Mouse (Mus musculus) limb, embryonic 15.5 days (tissue): ENCODE measurements at regions not wholly inside any gene's neighbourhood (a gene's known extent, or its start where the extent isn't known, plus 50 kb on each side); places are given as distances from the start of the nearest gene placed in this dataset.

ENCODE experiments used
- ATAC-seq: fragments of 200-750 bp; cut with Nextera tagmentation; 2 replicates; pipeline ENCODE4 v1.8.0; 2017; ENCODE audit warnings: low read depth, moderate TSS enrichment; ENCODE audit not compliant: insufficient number of reproducible peaks, low FRiP score, low TSS enrichment
- H3K27ac ChIP-seq: fragments of 300-500 bp; sonication (generic); 2 replicates; pipeline ENCODE4 v1.5.1; 2015; ENCODE audit warnings: moderate library complexity, mild to moderate bottlenecking, inconsistent platforms
- H3K27me3 ChIP-seq: fragments of 300-500 bp; sonication (generic); 2 replicates; pipeline ENCODE4 v1.6.1; 2015; ENCODE audit warnings: inconsistent platforms
- H3K36me3 ChIP-seq: fragments of 300-500 bp; sonication (generic); 2 replicates; pipeline ENCODE4 v1.6.1; 2015; ENCODE audit warnings: inconsistent platforms
- H3K4me1 ChIP-seq: fragments of 300-500 bp; sonication (generic); 2 replicates; pipeline ENCODE4 v1.6.1; 2015; ENCODE audit warnings: inconsistent platforms
- H3K4me2 ChIP-seq: fragments of 300-500 bp; sonication (generic); 2 replicates; pipeline ENCODE4 v1.6.1; 2015; ENCODE audit warnings: mild to moderate bottlenecking, inconsistent platforms
- H3K4me3 ChIP-seq: fragments of 300-500 bp; sonication (generic); 2 replicates; pipeline ENCODE4 v1.5.1; 2015; ENCODE audit warnings: mild to moderate bottlenecking, inconsistent platforms
- H3K9ac ChIP-seq: fragments of 300-500 bp; sonication (generic); 2 replicates; pipeline ENCODE4 v1.6.1; 2015; ENCODE audit warnings: inconsistent platforms
- H3K9me3 ChIP-seq: fragments of 300-500 bp; sonication (generic); 2 replicates; pipeline ENCODE4 v1.6.1; 2016; ENCODE audit warnings: inconsistent platforms
- WGBS: fragments of 180-500 bp; shearing (Covaris S2); methylation state at CpG from one replicate; pipeline ENCODE4 v1.1.7; 2015; 5-methylcytosine and 5-hydroxymethylcytosine counted together

DNA sequence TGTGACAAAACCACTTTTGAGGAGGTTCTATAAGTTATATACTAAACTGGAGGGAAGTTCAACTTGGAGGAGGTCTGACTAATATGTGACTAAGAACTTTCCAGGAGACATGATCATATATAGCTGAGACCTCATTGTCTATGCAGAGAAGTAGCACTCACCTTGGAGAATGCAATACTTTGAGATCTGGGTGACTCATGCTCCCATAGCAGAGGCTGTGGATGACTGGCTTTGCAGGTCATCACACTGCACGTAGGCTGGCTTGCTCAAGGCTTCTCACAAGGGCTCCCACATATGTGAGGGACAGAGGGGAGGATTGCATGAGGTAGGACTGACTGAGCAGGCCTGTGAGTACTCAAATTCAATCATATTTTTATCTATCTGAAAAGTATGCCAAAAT lies 726.7 kb downstream of the Inhba start:
- H3K4me3 ChIP-seq: no peak overlapping the region
- ATAC-seq: no peak
- no peaks in the 10 kb centered on the region for H3K36me3 ChIP-seq
- 90% methylated on average over 1 of the region's 1 CpGs for WGBS
- no peak overlapping the region for H3K4me2 ChIP-seq
- H3K9ac ChIP-seq: no peak overlapping the region
- no peaks in the 10 kb centered on the region for H3K27me3 ChIP-seq
- H3K9me3 ChIP-seq: no peaks in the 10 kb centered on the region
- no peak overlapping the region for H3K27ac ChIP-seq
- H3K4me1 ChIP-seq: no peaks in the 10 kb centered on the region

DNA sequence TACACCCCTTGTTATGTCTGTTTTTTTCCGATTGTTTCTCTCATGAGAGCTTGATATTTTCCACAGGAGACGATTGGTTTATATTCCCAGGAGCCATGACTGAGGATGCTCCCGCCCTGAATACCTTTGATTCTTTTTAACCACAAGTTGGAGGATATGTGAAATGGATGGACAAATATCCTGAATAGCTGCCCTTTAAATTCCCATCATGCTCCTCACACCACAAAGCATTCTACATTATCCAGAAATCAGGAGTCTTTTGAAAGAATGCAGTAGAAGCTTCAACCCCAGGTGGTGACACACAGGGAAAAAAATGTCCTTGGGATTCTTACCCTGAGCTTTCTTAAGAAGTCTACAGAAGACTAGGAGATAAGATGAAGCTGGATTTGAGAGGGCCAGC lies 727.9 kb downstream of the Inhba start:
- H3K4me2 ChIP-seq: no peak overlapping the region
- no peak overlapping the region for H3K27ac ChIP-seq
- no peak overlapping the region for H3K4me3 ChIP-seq
- ATAC-seq: no peak
- no peaks in the 10 kb centered on the region for H3K27me3 ChIP-seq
- H3K4me1 ChIP-seq: no peaks in the 10 kb centered on the region
- no peaks in the 10 kb centered on the region for H3K36me3 ChIP-seq
- 72% methylated on average over 3 of the region's 3 CpGs for WGBS
- no peak overlapping the region for H3K9ac ChIP-seq
- H3K9me3 ChIP-seq: no peaks in the 10 kb centered on the region

DNA sequence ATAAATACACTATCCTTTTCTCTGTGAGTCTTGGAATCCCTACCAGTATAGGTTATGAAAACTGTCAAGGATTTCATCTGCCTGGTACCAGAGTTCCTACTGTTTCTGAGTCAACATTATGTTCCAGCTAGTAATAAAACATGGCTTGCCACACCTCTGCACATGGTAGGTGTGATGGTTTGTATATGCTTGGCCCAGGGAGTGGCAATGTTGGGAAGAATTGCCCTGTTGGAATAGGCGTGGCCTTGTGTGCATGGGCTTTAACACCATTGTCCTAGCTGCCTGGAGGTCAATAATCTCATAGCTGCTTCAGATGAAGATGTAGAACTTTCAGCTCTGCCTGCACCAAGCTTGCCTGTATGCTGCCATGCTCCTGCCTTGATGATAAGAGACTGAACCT lies 732.6 kb downstream of the Inhba start:
- no peaks in the 10 kb centered on the region for H3K36me3 ChIP-seq
- no peaks in the 10 kb centered on the region for H3K9me3 ChIP-seq
- 80% methylated on average over 1 of the region's 1 CpGs for WGBS
- H3K27me3 ChIP-seq: no peaks in the 10 kb centered on the region
- no peak for ATAC-seq
- H3K9ac ChIP-seq: no peak overlapping the region
- H3K4me2 ChIP-seq: no peak overlapping the region
- no peak overlapping the region for H3K27ac ChIP-seq
- H3K4me1 ChIP-seq: no peaks in the 10 kb centered on the region
- H3K4me3 ChIP-seq: no peak overlapping the region

GRCm38 (mm10) chr13:16745644-16746043 lies 734.0 kb downstream of the Inhba start:
- Histone ChIP-seq H3K9me3 (no peaks in the 10 kb centered on the region), H3K27me3 (no peaks in the 10 kb centered on the region), H3K27ac (no peak overlapping the region), H3K36me3 (no peaks in the 10 kb centered on the region), H3K4me3 (no peak overlapping the region), H3K9ac (no peak overlapping the region), H3K4me1 (no peaks in the 10 kb centered on the region), H3K4me2 (no peak overlapping the region)
- ATAC-seq: no peak
- WGBS: 85% methylated on average over 1 of the region's 1 CpGs

GRCm38 (mm10) chr13:16746451-16746850 lies 734.8 kb downstream of the Inhba start:
- Histone ChIP-seq H3K4me3 (no peak overlapping the region), H3K36me3 (no peaks in the 10 kb centered on the region), H3K9ac (no peak overlapping the region), H3K27me3 (no peaks in the 10 kb centered on the region), H3K9me3 (no peaks in the 10 kb centered on the region), H3K4me1 (no peaks in the 10 kb centered on the region), H3K27ac (no peak overlapping the region), H3K4me2 (no peak overlapping the region)
- 88% methylated on average over 1 of the region's 1 CpGs for WGBS
- ATAC-seq: no peak

DNA sequence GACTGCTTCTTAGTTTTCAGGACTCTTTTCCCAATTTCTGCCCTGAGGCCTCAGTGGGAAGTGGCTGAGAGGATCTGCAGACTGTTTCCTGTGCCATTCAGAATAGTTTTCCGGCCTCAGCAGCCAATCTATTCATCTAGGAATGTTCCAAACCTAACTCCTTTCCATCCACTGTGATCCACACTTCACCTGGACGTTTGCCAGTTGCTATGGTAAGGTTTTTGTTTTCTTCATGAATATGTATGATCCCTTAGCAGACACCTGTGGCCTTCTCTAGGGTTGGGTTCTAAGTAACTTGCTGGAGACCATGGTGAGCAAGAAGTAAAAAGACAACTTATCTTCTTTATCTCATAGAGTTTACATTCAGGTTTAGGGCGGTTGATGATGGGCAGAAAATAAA lies 744.6 kb downstream of the Inhba start:
- 57% methylated on average over 3 of the region's 3 CpGs for WGBS
- H3K9me3 ChIP-seq: no peaks in the 10 kb centered on the region
- H3K4me3 ChIP-seq: no peak overlapping the region
- H3K27me3 ChIP-seq: no peaks in the 10 kb centered on the region
- H3K27ac ChIP-seq: no peak overlapping the region
- H3K4me2 ChIP-seq: no peak overlapping the region
- no peak overlapping the region for H3K9ac ChIP-seq
- H3K4me1 ChIP-seq: 0 out of 2 replicates have a peak, but pooled peaks cover 6% of the 10 kb centered on the region
- ATAC-seq: no peak
- H3K36me3 ChIP-seq: no peaks in the 10 kb centered on the region

DNA sequence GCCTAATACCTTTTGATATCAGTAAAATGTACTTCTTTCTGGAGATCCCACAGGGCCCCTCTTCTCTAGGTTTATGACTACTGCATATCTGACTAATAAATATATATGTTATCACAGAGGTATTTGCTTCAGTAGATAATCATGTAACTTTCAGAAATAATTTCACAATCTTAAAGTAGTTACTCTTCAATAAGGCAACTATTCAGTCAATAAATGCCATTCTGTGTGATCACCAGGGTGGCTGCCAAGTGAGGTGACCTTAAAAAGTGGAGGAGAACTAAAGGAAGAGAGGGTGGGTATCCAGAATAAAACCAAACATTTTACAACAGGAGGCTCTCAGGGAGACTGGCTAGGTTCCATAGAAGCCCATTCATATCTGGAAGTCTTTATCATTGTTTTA lies 748.4 kb downstream of the Inhba start:
- Histone ChIP-seq H3K36me3 (no peaks in the 10 kb centered on the region), H3K9ac (no peak overlapping the region), H3K27me3 (no peaks in the 10 kb centered on the region), H3K4me3 (no peak overlapping the region), H3K4me2 (no peak overlapping the region), H3K27ac (no peak overlapping the region), H3K4me1 (peaks cover 4% of the 10 kb centered on the region; the same call in 1 of the 2 replicates), H3K9me3 (no peaks in the 10 kb centered on the region)
- no peak for ATAC-seq

GRCm38 (mm10) chr13:16761415-16761814 lies 749.8 kb downstream of the Inhba start:
- no peaks in the 10 kb centered on the region; the same call in 1 of the 2 replicates for H3K4me1 ChIP-seq
- ATAC-seq: no peak
- H3K9ac ChIP-seq: no peak overlapping the region
- no peaks in the 10 kb centered on the region for H3K27me3 ChIP-seq
- 68% methylated on average over 4 of the region's 4 CpGs for WGBS
- H3K36me3 ChIP-seq: no peaks in the 10 kb centered on the region
- H3K4me3 ChIP-seq: no peak overlapping the region
- no peak overlapping the region for H3K4me2 ChIP-seq
- no peak overlapping the region for H3K27ac ChIP-seq
- no peaks in the 10 kb centered on the region for H3K9me3 ChIP-seq

GRCm38 (mm10) chr13:16762326-16762725 lies 750.7 kb downstream of the Inhba start:
- H3K4me2 ChIP-seq: no peak overlapping the region
- no peak overlapping the region for H3K27ac ChIP-seq
- no peaks in the 10 kb centered on the region; the same call in 1 of the 2 replicates for H3K4me1 ChIP-seq
- no peaks in the 10 kb centered on the region for H3K36me3 ChIP-seq
- H3K4me3 ChIP-seq: no peak overlapping the region
- H3K9me3 ChIP-seq: no peaks in the 10 kb centered on the region
- no peaks in the 10 kb centered on the region for H3K27me3 ChIP-seq
- no peak for ATAC-seq
- H3K9ac ChIP-seq: no peak overlapping the region
- WGBS: 72% methylated on average over 8 of the region's 8 CpGs

DNA sequence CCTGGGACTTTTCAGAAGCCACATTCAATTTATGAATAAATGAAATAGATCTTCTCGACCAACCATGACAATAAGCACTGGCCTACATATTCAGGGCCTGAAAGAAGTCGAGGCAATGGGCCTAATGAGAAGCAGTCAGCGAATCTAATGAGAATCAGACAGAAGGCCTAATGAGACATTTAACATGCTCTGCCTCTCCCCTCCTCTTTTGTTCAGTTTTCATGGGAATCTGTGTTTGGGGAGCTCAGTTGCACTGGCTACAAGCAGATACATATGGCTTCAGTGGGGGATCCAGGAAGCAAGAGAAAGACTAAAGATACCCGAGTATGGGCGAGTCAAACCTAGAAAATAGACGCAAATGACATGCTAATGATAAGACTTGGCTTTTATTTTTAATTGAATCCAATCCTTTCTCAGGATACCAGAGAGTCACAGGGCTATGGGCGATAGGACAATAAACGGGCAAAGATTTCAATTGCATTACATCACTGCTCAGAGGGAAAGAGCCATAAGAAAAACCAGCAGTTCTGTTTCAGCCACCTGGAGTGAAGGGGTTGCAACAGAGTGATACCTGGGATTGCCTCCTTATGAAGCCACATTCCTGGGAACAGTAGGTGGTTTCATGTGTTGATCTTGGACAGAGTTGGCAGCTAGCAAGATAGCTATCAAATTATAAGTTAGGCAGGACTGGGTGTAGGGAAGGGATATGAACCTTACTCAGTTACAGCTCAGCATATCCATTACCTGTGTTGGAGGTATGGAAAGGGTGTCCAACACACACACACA lies 751.3 kb downstream of the Inhba start:
- H3K36me3 ChIP-seq: no peaks in the 10 kb centered on the region
- H3K9me3 ChIP-seq: no peaks in the 10 kb centered on the region
- no peak overlapping the region for H3K4me3 ChIP-seq
- no peak for ATAC-seq
- no peaks in the 10 kb centered on the region for H3K27me3 ChIP-seq
- no peak overlapping the region for H3K27ac ChIP-seq
- H3K4me2 ChIP-seq: no peak overlapping the region
- no peaks in the 10 kb centered on the region; the same call in 1 of the 2 replicates for H3K4me1 ChIP-seq
- WGBS: 62% methylated on average over 8 of the region's 8 CpGs
- H3K9ac ChIP-seq: no peak overlapping the region

GRCm38 (mm10) chr13:16763746-16764145 lies 752.1 kb downstream of the Inhba start:
- ATAC-seq: no peak
- Histone ChIP-seq H3K36me3 (no peaks in the 10 kb centered on the region), H3K27me3 (no peaks in the 10 kb centered on the region), H3K4me2 (no peak overlapping the region), H3K9ac (no peak overlapping the region), H3K4me1 (no peaks in the 10 kb centered on the region; the same call in 1 of the 2 replicates), H3K27ac (no peak overlapping the region), H3K4me3 (no peak overlapping the region), H3K9me3 (no peaks in the 10 kb centered on the region)
- WGBS: 6% methylated on average over 2 of the region's 2 CpGs

- H3K4me3 ChIP-seq: no peak overlapping the region
- ATAC-seq: no peak
- H3K9me3 ChIP-seq: no peaks in the 10 kb centered on the region
- H3K36me3 ChIP-seq: no peaks in the 10 kb centered on the region
- H3K4me2 ChIP-seq: no peak overlapping the region
- no peak overlapping the region for H3K9ac ChIP-seq
- no peaks in the 10 kb centered on the region for H3K4me1 ChIP-seq
- WGBS: 44% methylated on average over 2 of the region's 2 CpGs
- no peaks in the 10 kb centered on the region for H3K27me3 ChIP-seq
- no peak overlapping the region for H3K27ac ChIP-seq
These were observed 757.8 kb downstream of the Inhba start for GRCm38 (mm10) chr13:16769409-16769808.
